ENCODE assay signal across 13 mouse cellular contexts in the genomic region with DNA sequence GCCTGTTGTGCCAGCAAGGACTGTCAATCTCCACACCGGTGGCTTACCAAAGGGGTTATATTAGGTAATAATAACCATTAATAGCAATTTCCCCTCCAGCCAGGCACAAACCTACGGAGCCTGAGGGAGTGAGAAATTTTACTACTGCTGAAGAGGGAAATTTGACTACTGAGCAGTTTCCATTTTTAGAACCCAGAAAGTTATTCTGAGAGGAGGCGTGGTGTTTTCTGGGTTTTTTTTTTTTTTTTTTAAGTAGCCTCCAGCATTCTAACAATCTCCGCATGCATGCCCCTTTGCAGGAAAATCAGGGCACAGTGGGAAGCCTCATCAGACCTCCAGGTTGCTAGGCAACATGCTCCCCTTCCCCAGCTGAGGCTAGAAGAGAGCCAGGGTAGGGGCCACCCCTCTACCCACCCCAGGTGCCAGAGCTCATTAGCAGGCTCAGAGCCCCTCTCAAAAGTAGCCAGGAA. TPM values are rescaled to one million over a fixed set of nuclear protein-coding genes. Genes with fewer than 3 reads are reported as not detected.
DNase-seq lines count a peak whose midpoint lies in the region; ATAC-seq and TF ChIP-seq lines count a peak whose summit lies in the region.
"Had no signal": no experiment of that assay in that cellular context is flagged by ENCODE, and none has a peak within 500 bp of the region (broad histone marks: within the 10 kb centered on the region; RNA-seq: fewer than 3 reads in every experiment).

No protein-coding gene starts in this region.

- H3K27me3 ChIP-seq in embryonic facial prominence, embryonic 11.5 days (ENCODE audit: control insufficient read depth, insufficient read depth, low read length), result no peaks in the 10 kb centered on the region
- H3K27me3 ChIP-seq in hindbrain, embryonic 14.5 days (ENCODE audit: control insufficient read depth, insufficient read depth, low read length), result no peaks in the 10 kb centered on the region
- H3K27me3 ChIP-seq in midbrain, embryonic 16.5 days (ENCODE audit: control insufficient read depth, insufficient read depth, low read depth, low read length), result no peaks in the 10 kb centered on the region
- H3K27me3 ChIP-seq in lung, postnatal 0 days (replicated peaks; ENCODE audit: insufficient read depth, low read length), result no peaks in the 10 kb centered on the region

- no peak for TF ChIP-seq EP300 in lung, postnatal 0 days (IDR thresholded peaks at IDR 0.05)

- no peak overlapping the region for H3K4me3 ChIP-seq in embryonic facial prominence, embryonic 11.5 days (ENCODE audit: low read depth, low read length)
- no peak overlapping the region for H3K4me3 ChIP-seq in hindbrain, embryonic 14.5 days (replicated peaks; ENCODE audit: low read length)
- H3K4me3 ChIP-seq in midbrain, embryonic 16.5 days (ENCODE audit: low read depth, low read length), result no peak overlapping the region
- H3K4me3 ChIP-seq in lung, postnatal 0 days (ENCODE audit: low read depth, low read length), result no peak overlapping the region

- no peak for TF ChIP-seq CTCF in lung, postnatal 0 days (IDR thresholded peaks at IDR 0.05)

- no peak overlapping the region for H3K9ac ChIP-seq in embryonic facial prominence, embryonic 11.5 days (replicated peaks; ENCODE audit: low read length)
- H3K9ac ChIP-seq in hindbrain, embryonic 14.5 days, result no peak overlapping the region
- H3K9ac ChIP-seq in midbrain, embryonic 16.5 days (ENCODE audit: low read depth, low read length), result no peak overlapping the region
- no peak overlapping the region for H3K9ac ChIP-seq in lung, postnatal 0 days (replicated peaks; ENCODE audit: low read depth)

- no peaks in the 10 kb centered on the region for H3K36me3 ChIP-seq in embryonic facial prominence, embryonic 11.5 days (replicated peaks; ENCODE audit: control insufficient read depth, insufficient read depth, low read depth, low read length)
- H3K36me3 ChIP-seq in hindbrain, embryonic 14.5 days (replicated peaks; ENCODE audit: control insufficient read depth, insufficient read depth), result no peaks in the 10 kb centered on the region
- H3K36me3 ChIP-seq in midbrain, embryonic 16.5 days (ENCODE audit: control insufficient read depth, insufficient read depth, low read length), result no peaks in the 10 kb centered on the region
- no peaks in the 10 kb centered on the region for H3K36me3 ChIP-seq in lung, postnatal 0 days (ENCODE audit: insufficient read depth, low read length)

- H3K4me1 ChIP-seq in embryonic facial prominence, embryonic 11.5 days (ENCODE audit: control insufficient read depth, insufficient read depth, low read length), result no peaks in the 10 kb centered on the region; the same call in 1 of the 2 replicates
- peaks cover 19% of the 10 kb centered on the region for H3K4me1 ChIP-seq in hindbrain, embryonic 14.5 days (replicated peaks; ENCODE audit: control insufficient read depth, insufficient read depth, low read length)
- peaks cover 16% of the 10 kb centered on the region for H3K4me1 ChIP-seq in midbrain, embryonic 16.5 days (ENCODE audit: control insufficient read depth, insufficient read depth, low read length)
- H3K4me1 ChIP-seq in lung, postnatal 0 days (ENCODE audit: insufficient read depth, low read depth, low read length), result no peaks in the 10 kb centered on the region

- no peak overlapping the region for H3K27ac ChIP-seq in embryonic facial prominence, embryonic 11.5 days (replicated peaks; ENCODE audit: low read depth, low read length)
- 0 out of 2 replicates have a peak overlapping the region, but pooled peaks have one; percentile 9 for H3K27ac ChIP-seq in hindbrain, embryonic 14.5 days
- peak overlapping the region; percentile 54; the same call in 1 of the 2 replicates for H3K27ac ChIP-seq in midbrain, embryonic 16.5 days (ENCODE audit: low read length)
- no peak overlapping the region for H3K27ac ChIP-seq in lung, postnatal 0 days (ENCODE audit: low read length)
- H3K27ac ChIP-seq: macrophage had no signal

- H3K9me3 ChIP-seq in embryonic facial prominence, embryonic 11.5 days (replicated peaks; ENCODE audit: control insufficient read depth, low read length), result no peaks in the 10 kb centered on the region
- no peaks in the 10 kb centered on the region for H3K9me3 ChIP-seq in hindbrain, embryonic 14.5 days (ENCODE audit: control insufficient read depth, low read length)
- H3K9me3 ChIP-seq in midbrain, embryonic 16.5 days (replicated peaks; ENCODE audit: control insufficient read depth, low read length, poor library complexity, severe bottlenecking), result no peaks in the 10 kb centered on the region
- no peaks in the 10 kb centered on the region for H3K9me3 ChIP-seq in lung, postnatal 0 days (ENCODE audit: low read length)

- no peak for DNase-seq in frontal cortex, postnatal 25 days (ENCODE audit: low spot score in 2 of 2)
- peak; percentile 58 for DNase-seq in embryonic facial prominence, embryonic 11.5 days (ENCODE audit: low spot score)
- DNase-seq in hindbrain, embryonic 14.5 days (ENCODE audit: low spot score), result no peak
- DNase-seq in kidney, postnatal 25 days, result no peak
- DNase-seq in lung, postnatal 0 days (ENCODE audit: low spot score), result no peak
- no peak for DNase-seq in urinary bladder, postnatal 4 days (ENCODE audit: low spot score in 2 of 2)
- DNase-seq: liver had no signal

- WGBS in embryonic facial prominence, embryonic 11.5 days, result 33% methylated on average over 4 of the region's 4 CpGs
- WGBS in hindbrain, embryonic 14.5 days, result 17% methylated on average over 4 of the region's 4 CpGs
- WGBS in midbrain, embryonic 16.5 days, result 15% methylated on average over 4 of the region's 4 CpGs
- 44% methylated on average over 4 of the region's 4 CpGs for WGBS in lung, postnatal 0 days

- peak; percentile 50 for ATAC-seq in frontal cortex, adult (ENCODE audit: low TSS enrichment)
- no peak for ATAC-seq in embryonic facial prominence, embryonic 11.5 days (replicated peaks; ENCODE audit: insufficient number of reproducible peaks, low FRiP score, low TSS enrichment, low read depth)
- peak; percentile 79 for ATAC-seq in hindbrain, embryonic 14.5 days (ENCODE audit: low FRiP score)
- peak; percentile 81 for ATAC-seq in midbrain, embryonic 16.5 days
- ATAC-seq in lung, postnatal 0 days, result no peak

- H3K4me2 ChIP-seq in embryonic facial prominence, embryonic 11.5 days (ENCODE audit: low read depth, low read length), result no peak overlapping the region
- H3K4me2 ChIP-seq in hindbrain, embryonic 14.5 days (replicated peaks), result no peak overlapping the region
- no peak overlapping the region for H3K4me2 ChIP-seq in midbrain, embryonic 16.5 days (ENCODE audit: low read length)
- H3K4me2 ChIP-seq in lung, postnatal 0 days (replicated peaks; ENCODE audit: low read depth, low read length), result no peak overlapping the region

RNA-seq across cellular contexts. Expression of a gene that starts 43.1 kb away (rescaled TPM):
- polyA plus RNA-seq in embryonic facial prominence, embryonic 11.5 days (2014; fragmentation: Nextera tagmentation; extraction: Ambion mirVana), result not detected in 2 replicates
- polyA plus RNA-seq in hindbrain, embryonic 14.5 days (2014; fragmentation: Nextera tagmentation; extraction: Ambion mirVana), result not detected in 2 replicates
- polyA plus RNA-seq in midbrain, embryonic 16.5 days (2015; fragmentation: Nextera tagmentation; extraction: Ambion mirVana), result not detected in 2 replicates
- polyA plus RNA-seq in lung, postnatal 0 days (2015; fragmentation: Nextera tagmentation; extraction: Ambion mirVana), result not detected in 2 replicates
- polyA plus RNA-seq: frontal cortex, adult 2 months; heart, postnatal 0 days; kidney, embryonic 16.5 days; macrophage had no signal

Comparison
In these comparisons a context has a peak if more than half of its experiments do, and no peak if none do; other contexts are left out.
1. ATAC-seq: peak in frontal cortex, adult (single experiment), hindbrain, embryonic 14.5 days (single experiment) and midbrain, embryonic 16.5 days (single experiment); none in embryonic facial prominence, embryonic 11.5 days (single experiment) and lung, postnatal 0 days (single experiment).
2. H3K27ac ChIP-seq: peak in hindbrain, embryonic 14.5 days (single experiment) and midbrain, embryonic 16.5 days (single experiment); none in embryonic facial prominence, embryonic 11.5 days (single experiment) and lung, postnatal 0 days (single experiment).